Mouse (Mus musculus): Measurements from ENCODE around the gene Kcna3. TPM values are rescaled to one million over a fixed set of nuclear protein-coding genes. Genes with fewer than 3 reads are reported as not detected.

Kcna3 gene
- total RNA-seq, 2 experiments from 2014 or later, result 28.0 to 28.1 TPM

DNA sequence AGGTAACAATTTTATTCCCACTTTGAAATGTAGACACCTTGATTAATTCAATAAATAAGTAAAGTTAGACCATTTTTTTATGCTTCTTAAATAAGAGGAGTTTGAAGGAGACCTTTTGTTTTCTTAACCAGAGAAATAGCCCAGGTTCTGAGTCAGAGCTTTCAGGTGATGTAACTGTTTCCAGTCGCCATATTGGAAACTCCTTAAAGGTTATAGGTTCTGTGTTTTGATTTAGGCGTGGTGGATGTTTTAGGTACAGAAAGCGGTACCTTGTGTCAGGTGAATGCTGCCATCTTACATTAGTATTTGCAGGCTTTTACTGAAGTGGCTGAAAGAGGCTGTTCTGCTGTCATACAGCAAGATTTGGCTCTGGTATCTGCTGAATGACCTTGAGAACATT is 4.4 kb downstream of the Kcna3 start:
- no peak for DNase-seq (ENCODE audit: extremely low spot score in 1 of 2, low spot score in 2 of 2)
- intact Hi-C loops (cut with DNase I), result no loop called here

DNA sequence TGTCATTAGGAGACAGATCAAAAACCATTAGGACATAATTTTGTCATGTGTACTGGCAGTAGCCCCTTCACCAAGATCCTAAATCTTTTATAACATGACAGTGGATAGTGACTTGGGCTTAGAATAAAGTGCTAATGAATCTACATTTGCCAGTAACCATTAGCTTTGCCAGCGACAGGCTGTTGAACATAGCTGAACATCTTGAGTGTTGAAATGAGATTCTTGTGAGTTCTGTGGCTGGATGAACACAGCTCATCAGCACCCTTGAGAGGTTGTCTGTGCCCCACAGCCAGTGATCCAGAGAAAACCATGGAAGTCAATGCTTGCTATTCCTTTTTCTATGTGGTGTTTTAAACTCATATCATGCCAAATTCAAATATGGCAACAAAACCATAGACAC is 5.7 kb downstream of the Kcna3 start:
- DNase-seq (ENCODE audit: extremely low spot score in 1 of 2, low spot score in 2 of 2), result no peak
- intact Hi-C loops (cut with DNase I), result no loop called here

DNA sequence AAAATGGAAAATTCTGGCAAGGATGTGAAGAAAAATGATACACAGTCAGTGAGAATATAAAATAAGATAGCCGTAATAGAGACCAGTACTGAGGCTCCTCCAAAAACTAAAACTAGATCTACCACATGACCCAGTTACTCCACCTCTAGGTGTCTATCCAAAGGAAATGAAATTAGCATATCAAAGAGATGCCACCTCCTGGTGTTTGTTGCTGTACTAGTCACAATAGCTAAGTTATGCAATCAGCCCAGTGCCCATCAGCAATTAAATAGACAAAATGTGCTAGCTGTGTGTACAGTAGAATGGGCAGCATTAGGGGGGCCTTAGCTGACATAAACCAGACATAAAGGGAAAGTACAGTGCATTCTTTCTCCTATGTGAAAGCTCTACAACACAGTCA is 25.5 kb downstream of the Kcna3 start:
- DNase-seq (ENCODE audit: extremely low spot score in 1 of 2, low spot score in 2 of 2), result no peak
- intact Hi-C loops (cut with DNase I), result no loop called here

DNA sequence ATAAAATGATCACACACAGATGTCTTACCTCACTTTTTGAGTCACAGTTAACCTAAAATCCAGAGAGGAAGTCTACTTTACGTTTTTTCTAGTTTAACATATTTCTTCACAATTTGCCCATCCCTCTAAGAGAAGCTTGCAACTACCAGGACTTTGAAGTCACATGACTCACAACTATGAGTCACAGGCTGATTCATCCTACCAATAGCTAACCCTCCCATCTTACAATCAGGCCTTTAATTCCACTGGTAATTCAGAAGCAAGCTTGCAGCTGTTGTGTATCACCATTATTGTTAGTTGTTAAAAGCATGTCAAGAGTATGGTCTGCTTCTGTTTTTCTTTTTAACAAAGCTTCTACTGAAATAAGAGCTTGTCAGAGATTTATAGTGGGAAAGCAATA is 26.8 kb downstream of the Kcna3 start:
- no peak for DNase-seq (ENCODE audit: extremely low spot score in 1 of 2, low spot score in 2 of 2)
- intact Hi-C loops (cut with DNase I), result no loop called here

DNA sequence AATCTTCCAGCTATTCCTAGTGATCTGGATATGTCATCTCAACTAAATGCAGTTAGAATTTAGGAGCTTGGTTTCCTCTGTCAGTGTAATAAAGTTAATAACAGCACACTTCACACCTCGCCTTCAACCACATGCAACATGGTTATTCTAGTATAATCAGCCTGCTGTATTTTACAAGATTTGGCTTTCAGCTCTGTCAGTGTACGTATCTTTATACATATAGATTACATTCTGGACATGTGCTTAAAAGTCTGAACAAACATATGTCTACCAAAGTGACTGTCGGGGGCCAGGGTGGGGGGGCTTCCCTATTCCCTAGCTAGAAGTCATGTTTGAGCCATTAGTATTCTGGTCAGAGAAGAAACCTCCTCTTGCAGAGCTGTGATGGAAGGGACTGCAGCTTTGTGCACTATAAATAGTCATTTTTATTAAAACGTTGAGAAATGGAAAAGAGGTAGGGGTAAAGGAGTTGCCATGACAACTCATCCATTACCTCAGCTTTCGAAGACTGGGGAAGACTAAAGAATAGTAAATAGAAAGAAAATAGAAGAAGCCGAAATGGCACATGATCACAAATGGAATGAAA is 29.6 kb downstream of the Kcna3 start:
- intact Hi-C loops (cut with DNase I), result no loop called here
- DNase-seq (ENCODE audit: extremely low spot score in 1 of 2, low spot score in 2 of 2), result no peak

DNA sequence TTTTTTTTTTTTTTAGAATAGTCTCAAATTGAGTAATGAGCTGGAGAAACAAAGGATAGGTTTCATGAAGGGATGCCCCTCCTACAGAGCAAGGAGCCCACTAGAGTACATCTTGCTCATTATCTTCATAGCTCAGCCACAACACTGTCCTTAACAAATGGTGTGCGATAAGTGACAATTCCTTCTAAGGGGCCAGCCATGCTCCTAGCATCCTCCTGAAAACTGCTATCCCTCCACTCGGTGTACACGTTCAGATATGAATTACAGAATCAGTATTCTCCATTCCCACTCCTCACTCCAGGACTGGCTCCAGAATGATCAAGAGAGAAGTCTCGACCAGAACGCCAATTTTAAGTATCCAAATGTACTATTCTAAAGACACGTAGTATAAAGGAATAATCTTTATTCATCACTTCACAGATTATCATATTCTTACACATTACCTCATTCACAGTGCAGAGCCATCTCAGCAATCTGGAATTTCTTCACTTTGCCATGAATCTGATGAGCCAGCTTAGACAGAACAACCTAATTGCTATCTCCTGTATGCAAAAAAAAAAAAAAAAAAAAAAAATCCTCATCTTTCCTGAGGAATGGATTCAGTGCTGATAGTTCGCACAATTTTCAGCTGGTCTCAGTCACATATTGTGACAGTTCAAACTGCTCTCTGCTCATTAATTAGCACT is 30.3 kb downstream of the Kcna3 start:
- intact Hi-C loops (cut with DNase I), result no loop called here
- DNase-seq (ENCODE audit: extremely low spot score in 1 of 2, low spot score in 2 of 2), result no peak

DNA sequence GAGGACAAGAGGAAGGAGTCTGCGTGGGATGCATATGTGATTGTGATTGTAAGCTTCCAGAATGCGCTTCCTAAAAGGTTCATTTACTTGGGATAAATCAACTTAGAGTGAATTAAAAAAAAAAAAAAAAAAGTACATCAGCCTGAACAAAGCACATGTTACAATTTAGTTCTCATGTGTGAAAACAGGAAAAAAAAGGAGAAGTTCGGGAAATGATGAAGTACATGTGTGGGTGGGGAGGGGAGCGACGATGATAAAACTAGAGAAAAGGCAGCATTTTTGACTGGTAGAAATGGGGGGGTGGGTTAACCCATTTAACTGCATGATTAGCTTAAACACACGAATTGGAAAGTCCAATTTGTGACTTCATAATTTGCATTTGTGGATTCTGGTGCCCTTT is 31.3 kb downstream of the Kcna3 start:
- intact Hi-C loops (cut with DNase I), result no loop called here
- DNase-seq (ENCODE audit: extremely low spot score in 1 of 2, low spot score in 2 of 2), result no peak

DNA sequence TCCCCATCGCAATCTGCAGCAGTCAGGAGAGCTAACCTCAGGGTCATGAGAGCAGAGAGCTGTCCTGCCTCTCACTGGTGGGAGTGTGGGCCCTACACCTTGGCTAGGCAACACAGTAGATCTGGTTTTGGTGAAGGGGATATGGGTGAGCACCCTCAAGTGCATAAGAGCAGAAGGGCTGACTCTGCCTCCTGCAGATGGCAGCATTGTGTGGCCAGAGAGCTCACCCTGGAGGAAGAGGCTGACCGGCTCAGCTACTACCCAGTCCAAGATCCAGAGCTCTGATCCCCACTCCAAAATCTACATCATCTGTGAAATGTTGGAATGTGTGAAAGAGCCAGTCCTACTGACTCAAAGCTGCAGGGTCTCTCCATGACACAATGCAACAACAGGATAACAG is 37.9 kb downstream of the Kcna3 start:
- intact Hi-C loops (cut with DNase I), result no loop called here

DNA sequence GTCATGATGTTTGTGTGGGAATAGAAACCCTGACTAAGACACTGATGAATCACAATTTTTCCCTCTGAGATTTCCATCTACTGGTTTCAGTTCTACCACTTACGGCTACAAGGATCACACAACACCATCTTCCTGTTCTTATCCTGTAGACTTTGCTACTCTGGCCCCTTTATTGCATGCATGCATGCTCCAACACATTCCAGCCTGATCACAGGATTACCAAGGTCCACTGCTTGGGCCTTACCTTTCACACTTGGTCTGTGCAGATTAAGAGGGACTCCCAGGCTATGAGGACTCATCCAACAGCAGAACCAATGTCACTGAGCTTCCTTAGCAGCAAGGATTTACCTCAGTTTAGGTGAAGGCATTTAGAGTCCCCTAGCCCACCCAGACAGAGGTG is 39.7 kb downstream of the Kcna3 start:
- intact Hi-C loops (cut with DNase I), result no loop called here
- DNase-seq (ENCODE audit: extremely low spot score in 1 of 2, low spot score in 2 of 2), result no peak

More for the DNA sequence above, 37.9 kb downstream of the Kcna3 start:
- DNase-seq (ENCODE audit: extremely low spot score in 1 of 2, low spot score in 2 of 2), result no peak

DNA sequence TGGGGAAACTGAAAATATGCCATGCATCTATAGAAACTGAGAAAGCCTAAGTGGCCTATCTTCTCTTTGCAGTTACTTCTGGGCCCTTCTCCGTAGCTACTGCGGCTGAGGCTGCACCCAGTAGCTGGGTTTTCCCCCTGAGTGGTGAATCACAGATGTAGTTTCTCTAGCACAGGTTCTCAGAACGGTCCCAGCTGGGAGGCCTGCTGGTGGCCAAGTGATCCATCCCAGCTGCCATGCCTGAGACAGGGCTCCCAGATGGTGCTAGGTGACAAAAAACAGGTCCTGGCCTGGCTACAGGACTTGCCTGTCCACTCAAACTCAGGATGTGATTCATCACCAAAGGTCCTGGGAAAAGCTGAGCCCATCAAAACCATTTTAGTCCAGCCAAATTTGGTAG is 40.7 kb downstream of the Kcna3 start:
- intact Hi-C loops (cut with DNase I), result no loop called here
- no peak for DNase-seq (ENCODE audit: extremely low spot score in 1 of 2, low spot score in 2 of 2)

DNA sequence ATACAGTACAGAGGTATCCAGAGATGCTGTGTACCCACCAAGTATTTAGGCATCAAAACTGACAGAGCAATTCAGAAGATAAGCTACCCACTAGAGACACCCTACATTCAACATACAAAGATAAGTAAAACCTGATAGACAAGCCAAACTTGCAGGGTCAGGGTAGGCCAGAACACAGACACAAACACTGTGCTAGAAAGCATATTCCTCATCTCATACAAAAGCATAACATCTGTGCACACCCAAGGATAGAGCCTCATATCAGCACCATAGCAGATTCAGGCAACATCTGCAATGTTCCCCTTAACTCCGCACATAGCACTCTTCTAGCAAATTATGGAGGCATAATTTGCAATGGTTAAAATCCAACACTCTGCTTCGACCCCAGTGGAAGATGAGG is 41.1 kb downstream of the Kcna3 start:
- DNase-seq (ENCODE audit: extremely low spot score in 1 of 2, low spot score in 2 of 2), result no peak
- intact Hi-C loops (cut with DNase I), result no loop called here

DNA sequence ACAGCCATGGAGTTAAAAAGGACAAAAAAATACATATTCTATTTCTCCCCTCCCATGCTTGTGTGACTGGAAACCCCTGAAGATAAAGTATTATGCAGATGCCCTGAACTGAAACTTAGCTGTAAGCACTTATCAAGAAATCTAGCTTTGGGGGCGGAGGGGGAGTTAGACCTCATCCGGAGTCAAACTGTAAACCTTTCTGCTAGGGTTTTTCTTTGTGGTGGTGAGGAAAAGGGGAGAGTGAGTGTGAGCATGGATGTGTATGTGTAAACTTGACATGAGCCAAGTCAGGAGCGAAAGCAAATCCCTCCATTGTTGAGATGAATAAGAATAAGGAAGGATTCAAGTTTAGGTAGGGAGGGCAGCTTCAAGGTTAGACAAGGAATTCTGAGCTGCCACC is 44.8 kb downstream of the Kcna3 start:
- DNase-seq (ENCODE audit: extremely low spot score in 1 of 2, low spot score in 2 of 2), result no peak
- intact Hi-C loops (cut with DNase I), result loop anchor here (2.0 kb wide), 2 partner anchors 140 to 178 kb away; no protein-coding TSS in a partner anchor

DNA sequence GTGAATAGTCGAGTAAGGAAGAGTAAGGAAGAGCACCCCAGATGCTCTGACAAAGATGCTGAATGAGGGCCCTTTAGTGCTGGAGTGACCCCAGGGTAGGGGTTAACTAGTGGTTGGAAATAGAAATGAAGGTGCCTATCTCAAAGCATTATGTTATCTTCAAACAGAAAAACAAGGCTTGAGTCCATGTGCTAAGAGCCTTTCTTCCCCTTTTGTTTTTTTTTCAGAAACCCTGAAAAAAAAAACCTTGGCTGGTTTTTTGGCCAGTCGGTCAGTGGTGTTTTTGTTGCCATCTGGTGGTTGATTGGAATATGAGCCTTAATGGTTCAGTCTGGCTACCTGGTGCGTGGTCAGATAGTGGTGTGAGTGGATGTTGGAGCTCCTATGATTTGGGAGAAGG is 45.3 kb downstream of the Kcna3 start:
- no peak for DNase-seq (ENCODE audit: extremely low spot score in 1 of 2, low spot score in 2 of 2)
- intact Hi-C loops (cut with DNase I), result loop anchor here (2.0 kb wide), 2 partner anchors 140 to 178 kb away; no protein-coding TSS in a partner anchor

DNA sequence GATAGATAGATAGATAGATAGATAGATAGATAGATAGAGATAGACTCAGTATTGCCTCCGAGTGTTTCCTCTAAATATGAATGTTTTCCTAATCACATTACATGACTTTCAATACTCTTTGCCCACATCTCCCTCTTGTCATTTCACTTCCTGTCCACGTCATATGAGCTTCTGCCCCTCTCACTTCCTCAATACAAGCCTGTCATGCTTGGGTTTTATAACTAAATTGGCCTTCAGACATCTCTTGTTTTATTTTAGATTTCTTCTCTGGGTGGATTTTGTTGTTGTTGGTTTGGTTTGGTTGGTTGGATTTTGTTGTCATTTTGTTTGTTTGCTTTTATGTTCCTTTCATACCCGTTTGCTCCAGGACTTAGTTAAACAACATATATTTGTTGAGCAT is 48.6 kb downstream of the Kcna3 start:
- DNase-seq (ENCODE audit: extremely low spot score in 1 of 2, low spot score in 2 of 2), result no peak
- intact Hi-C loops (cut with DNase I), result no loop called here

DNA sequence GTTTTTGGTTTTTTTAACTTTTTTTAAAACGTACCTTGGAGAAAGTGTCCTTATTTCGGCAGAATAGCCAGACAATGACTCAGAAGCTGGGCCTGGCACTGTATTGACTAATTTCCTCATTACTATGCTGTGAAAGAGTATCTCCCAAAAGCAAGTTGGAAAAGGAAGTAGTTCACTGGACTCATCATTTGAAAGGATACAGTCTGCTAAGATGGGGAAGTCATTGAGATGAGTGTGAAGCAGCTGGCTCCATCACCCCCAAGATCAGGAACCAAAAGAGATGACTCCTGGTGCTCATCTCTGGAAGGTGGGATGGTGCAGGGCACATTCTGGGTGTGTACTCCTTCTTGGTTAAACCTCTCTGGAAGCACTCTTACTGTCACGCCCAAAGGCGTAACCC is 51.4 kb downstream of the Kcna3 start:
- intact Hi-C loops (cut with DNase I), result no loop called here
- no peak for DNase-seq (ENCODE audit: extremely low spot score in 1 of 2, low spot score in 2 of 2)

Other genes starting within 250 kb of the Kcna3 start
- 1 to 10 TPM; 8.1 to 8.3 TPM for gene Cd53, start 246.0 kb upstream of the Kcna3 start, total RNA-seq (2021)
- not detected for gene Olfr266, start 209.9 kb upstream of the Kcna3 start, total RNA-seq (2021)
- 10 to 100 TPM; 54.9 to 58.4 TPM for gene Kcna2, start 65.0 kb downstream of the Kcna3 start, total RNA-seq (2021)
- not detected for gene Kcna10, start 146.9 kb downstream of the Kcna3 start, total RNA-seq (2021)
- gene Cym, start 185.6 kb downstream of the Kcna3 start, total RNA-seq (2021), result under 1 TPM in 1 of 2 experiments, not detected in 1; 0.28 TPM
- not detected for gene A630076J17Rik, start 194.4 kb downstream of the Kcna3 start, total RNA-seq (2021)
- not detected for gene Prok1, start 203.5 kb downstream of the Kcna3 start, total RNA-seq (2021)
- 10 to 100 TPM; 57.2 to 63.4 TPM for gene Lamtor5, start 242.7 kb downstream of the Kcna3 start, total RNA-seq (2021)

Measured in left cerebral cortex, postnatal 10 days (tissue).